Mouse (Mus musculus) thymus, postnatal 36 days (tissue): ENCODE measurements around the gene Slc43a1.

ENCODE experiments used
- DNase-seq, 2 experiments: peaks; one replicate each; pipeline ENCODE4 v3.0.0; 2022; ENCODE audit warnings: mixed read lengths in 2 of 2

The Slc43a1 gene

GRCm38 (mm10) chr2:84831666-84832391, 6.8 kb upstream of the Slc43a1 start:
- peak; percentile 73 for DNase-seq

- DNase-seq: peak; percentile 69 to 82
Measured at GRCm38 (mm10) chr2:84837107-84837506, 1.5 kb upstream of the Slc43a1 start.

- DNase-seq: peak; percentile 58 to 64
Measured at GRCm38 (mm10) chr2:84837817-84838592, 645 bp upstream of the Slc43a1 start.

GRCm38 (mm10) chr2:84838993-84839980, 637 bp downstream of the Slc43a1 start:
- DNase-seq: peak; percentile 59 to 64

GRCm38 (mm10) chr2:84840016-84840747, 1.5 kb downstream of the Slc43a1 start:
- DNase-seq: peak; percentile 68 to 73

GRCm38 (mm10) chr2:84840748-84841563, 2.3 kb downstream of the Slc43a1 start:
- DNase-seq: no peak

GRCm38 (mm10) chr2:84841905-84842304, 3.3 kb downstream of the Slc43a1 start:
- peak; percentile 46 to 55 for DNase-seq

GRCm38 (mm10) chr2:84843654-84844053, 5.0 kb downstream of the Slc43a1 start:
- DNase-seq: peak; percentile 55 to 59

- no peak for DNase-seq
Measured at GRCm38 (mm10) chr2:84845226-84845625, 6.6 kb downstream of the Slc43a1 start.

- DNase-seq: no peak
Measured at GRCm38 (mm10) chr2:84850407-84851129, 11.9 kb downstream of the Slc43a1 start.

- DNase-seq: no peak
Measured at GRCm38 (mm10) chr2:84851130-84852040, 12.7 kb downstream of the Slc43a1 start.

GRCm38 (mm10) chr2:84855732-84856131, 17.1 kb downstream of the Slc43a1 start:
- peak; percentile 53 to 56 for DNase-seq

- no peak for DNase-seq
Measured at GRCm38 (mm10) chr2:84858551-84858950, 19.9 kb downstream of the Slc43a1 start.

- DNase-seq: no peak
Measured at GRCm38 (mm10) chr2:84859991-84860780, 21.5 kb downstream of the Slc43a1 start.

GRCm38 (mm10) chr2:84861430-84861829, 22.8 kb downstream of the Slc43a1 start:
- DNase-seq: no peak

- no peak for DNase-seq
Measured at GRCm38 (mm10) chr2:84862231-84862630, 23.6 kb downstream of the Slc43a1 start.

- DNase-seq: peak; percentile 57 to 63
Measured at GRCm38 (mm10) chr2:84865616-84866571, 27.2 kb downstream of the Slc43a1 start.
